Mouse (Mus musculus) kidney, embryonic 15.5 days (tissue): ENCODE measurements around the gene D630045J12Rik. TPM values are rescaled to one million over a fixed set of nuclear protein-coding genes. Genes with fewer than 3 reads are reported as not detected.

ENCODE experiments used
- polyA plus RNA-seq: library from polyadenylated mRNA; unstranded; fragments of >200 nt; fragmentation: Nextera tagmentation; extraction: Ambion mirVana; gene quantifications from 2 replicates; pipeline ENCODE4 v1.2.1, GENCODE M21; 2015

The D630045J12Rik gene
- polyA plus RNA-seq, 1 experiment from 2014 or later, result 7.8 TPM

Other genes starting within 250 kb of the D630045J12Rik start
- gene Svopl, start 207.0 kb downstream of the D630045J12Rik start, polyA plus RNA-seq, result 14.5 and 17.3 TPM in 2 replicates
- 37.4 and 43.5 TPM in 2 replicates for gene Tmem213, start 144.8 kb downstream of the D630045J12Rik start, polyA plus RNA-seq
- gene Atp6v0a4, start 129.4 kb downstream of the D630045J12Rik start, polyA plus RNA-seq, result 12.0 and 12.6 TPM in 2 replicates
- 9.9 TPM in 2 replicates for gene Zc3hav1l, start 45.2 kb upstream of the D630045J12Rik start, polyA plus RNA-seq
- 4.6 and 5.1 TPM in 2 replicates for gene Zc3hav1, start 100.6 kb upstream of the D630045J12Rik start, polyA plus RNA-seq
- 9.4 and 10.0 TPM in 2 replicates for gene Ttc26, start 127.5 kb upstream of the D630045J12Rik start, polyA plus RNA-seq
- 14.9 and 15.3 TPM in 2 replicates for gene Ubn2, start 179.9 kb upstream of the D630045J12Rik start, polyA plus RNA-seq